Mouse (Mus musculus) bone marrow macrophage, adult 2 months (primary cell): ENCODE results near the gene Mrpl58.

ENCODE experiments used
- CTCF ChIP-seq: IDR thresholded peaks from 2 replicates; pipeline ENCODE4 v1.5.1; 2012; ENCODE audit warnings: low read depth, mild to moderate bottlenecking, low read length, moderate library complexity
- POLR2A ChIP-seq: IDR thresholded peaks from 2 replicates; pipeline ENCODE4 v1.6.1; 2012; ENCODE audit warnings: mild to moderate bottlenecking, low read depth, low read length, borderline replicate concordance

DNA sequence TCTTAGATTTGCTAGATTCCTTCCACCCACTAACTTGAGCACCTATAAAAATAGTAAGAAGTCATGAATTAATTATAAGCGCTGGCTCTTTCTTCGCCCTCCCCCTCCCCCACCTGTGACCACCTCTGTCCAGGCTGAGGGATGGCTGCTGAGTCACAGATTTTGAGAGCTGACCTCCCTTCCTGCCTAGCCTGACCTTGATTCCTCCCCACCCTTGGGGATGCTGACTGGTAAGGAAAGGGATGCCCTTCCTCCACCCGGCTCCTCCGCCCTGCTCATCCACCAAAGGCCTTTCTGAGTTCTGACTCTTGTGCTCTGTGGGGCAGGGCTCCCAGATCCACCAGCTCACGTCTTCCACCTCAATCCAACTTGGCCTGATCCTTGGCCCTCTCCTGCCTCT is 19.0 kb upstream of the Mrpl58 start:
- TF ChIP-seq POLR2A (no peak), CTCF (no peak)
